Mouse (Mus musculus): ENCODE data around the gene Zfp773.
"Not testable (repeated sequence)": the region's sequence is repeated elsewhere in the genome, so short reads cannot be mapped to it uniquely, and the experiment has no call there.

Zfp773 gene

DNA sequence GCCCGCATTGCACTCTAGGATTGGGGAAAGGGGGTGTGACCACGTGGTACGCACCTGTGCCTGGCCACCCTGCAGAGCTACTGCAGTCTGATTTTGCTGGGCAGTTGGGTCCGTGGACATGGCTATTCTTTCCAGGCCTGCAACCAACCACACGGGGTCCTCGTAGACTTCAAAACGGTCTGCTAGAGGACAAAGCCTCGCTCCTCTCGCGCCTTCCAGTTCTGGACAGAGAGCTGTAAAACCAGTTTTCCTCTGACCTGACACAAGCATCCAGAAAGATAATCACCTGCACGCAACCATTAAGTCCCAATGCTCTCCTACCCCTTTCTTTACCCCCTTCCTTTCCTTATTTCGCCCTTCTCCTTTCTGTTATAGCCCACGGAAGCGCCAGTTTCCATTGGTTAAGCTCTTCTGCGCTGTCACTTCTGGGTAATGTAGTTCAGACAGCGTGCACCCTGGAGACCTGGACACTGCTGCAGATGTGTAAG is at the start of gene Zfp773:
Gene Zfp773, minus strand, starts transcription at position 377 of the 488 bp plus-strand sequence.
- DNase-seq: peak; percentile 83

DNA sequence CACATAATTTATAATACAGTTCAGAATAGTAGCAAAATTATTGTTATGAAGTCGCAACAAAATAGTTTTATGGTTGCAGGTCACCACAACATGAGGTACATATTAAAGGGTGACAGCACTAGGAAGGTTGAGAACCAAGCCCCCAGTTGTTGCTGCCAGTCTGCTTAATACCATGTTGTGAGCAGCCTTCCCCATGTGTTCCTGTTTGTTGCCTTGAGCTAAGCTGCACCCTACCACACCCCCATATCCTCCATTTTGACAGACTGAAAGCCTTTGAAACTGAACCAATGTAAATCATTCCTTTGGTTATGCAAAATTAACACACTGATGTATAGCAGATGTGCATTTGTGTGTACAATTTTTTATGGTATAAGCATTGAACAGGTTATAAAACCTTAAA is 49.3 kb upstream of the Zfp773 start:
- no peak for DNase-seq

DNA sequence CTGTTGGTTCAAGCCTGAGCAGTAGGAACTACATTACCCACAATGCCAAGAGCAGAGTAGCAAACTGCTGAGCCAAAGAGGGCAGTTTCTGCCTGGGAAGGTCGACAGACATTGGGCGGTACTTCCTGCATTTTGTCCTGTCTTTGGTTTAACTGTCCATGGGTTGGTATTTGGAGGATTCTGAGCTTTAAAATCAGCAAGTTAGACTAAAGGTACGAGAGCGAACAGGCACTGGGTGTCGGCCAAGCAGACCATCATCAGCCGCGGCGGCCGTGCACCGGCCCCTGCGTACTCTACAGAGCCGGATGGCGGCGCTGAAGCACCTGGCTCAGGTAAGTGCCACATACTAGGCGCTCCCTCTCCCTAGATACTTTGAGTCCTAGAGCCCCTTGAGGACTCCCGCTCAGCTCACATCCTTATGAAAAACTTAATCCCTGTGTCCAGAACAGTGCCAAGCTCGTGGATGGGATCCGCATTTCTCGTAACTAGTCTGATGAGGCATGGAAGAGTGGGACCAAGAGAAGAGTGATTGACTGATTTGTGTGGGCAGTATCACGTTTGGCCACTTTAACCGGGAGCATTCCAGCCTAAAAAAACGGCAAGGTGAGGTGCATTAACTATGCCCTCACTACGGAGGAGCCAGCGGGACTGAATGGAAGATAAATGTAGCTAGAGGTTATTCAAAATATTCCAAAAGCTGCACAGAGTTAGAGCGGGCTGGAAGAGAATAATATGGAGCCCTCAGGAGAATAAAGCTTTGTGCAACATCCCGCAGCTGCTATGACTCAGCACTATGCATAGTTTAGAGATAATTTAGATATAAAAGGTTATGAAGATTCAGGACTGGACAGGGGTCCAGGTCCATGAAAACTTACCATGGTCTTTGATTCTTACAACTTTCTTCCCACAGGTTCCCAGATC is 34.9 kb upstream of the Zfp773 start, which contains the start of gene Zfp418:
Gene Zfp418, plus strand, starts transcription at position 104 of the 921 bp plus-strand sequence.
- peak; percentile 77 for DNase-seq

DNA sequence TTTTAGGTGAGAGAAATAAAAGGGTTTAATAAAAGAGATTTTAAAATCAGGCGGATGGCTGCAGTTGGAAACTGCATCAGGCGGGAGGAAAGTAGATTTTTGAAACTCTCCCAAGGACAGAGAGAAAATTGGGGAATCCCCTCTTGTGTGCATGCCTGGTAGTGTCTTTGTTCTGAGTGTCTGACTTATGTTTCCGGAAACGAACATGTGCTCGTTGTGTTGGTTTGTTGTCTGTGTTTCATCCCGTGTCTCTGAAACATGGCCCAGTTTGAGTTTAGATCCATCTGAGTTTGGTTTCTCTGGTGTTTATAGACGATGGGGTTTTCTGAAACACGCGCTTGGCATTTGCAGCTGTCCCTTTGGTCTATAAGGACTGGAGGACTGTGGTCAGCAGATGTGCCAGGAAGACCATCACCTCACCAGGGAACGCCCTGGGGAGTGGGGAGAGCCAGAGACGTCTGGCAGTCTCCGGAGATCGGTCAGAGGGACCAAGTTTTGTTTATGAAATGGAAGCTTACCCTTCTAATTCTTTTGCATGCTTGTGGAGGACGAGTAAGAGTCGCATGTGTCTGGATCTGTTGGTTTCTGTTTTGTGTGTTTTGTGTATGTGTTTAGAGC is 9.5 kb upstream of the Zfp773 start:
- no peak for DNase-seq

GRCm38 (mm10) chr7:7144215-7144614 is 7.7 kb upstream of the Zfp773 start:
- DNase-seq: no peak

- DNase-seq: no peak
These were observed 3.8 kb downstream of the Zfp773 start for GRCm38 (mm10) chr7:7132751-7133150.

- not testable (repeated sequence) for DNase-seq
These were observed 5.9 kb downstream of the Zfp773 start for GRCm38 (mm10) chr7:7130491-7131124.

DNA sequence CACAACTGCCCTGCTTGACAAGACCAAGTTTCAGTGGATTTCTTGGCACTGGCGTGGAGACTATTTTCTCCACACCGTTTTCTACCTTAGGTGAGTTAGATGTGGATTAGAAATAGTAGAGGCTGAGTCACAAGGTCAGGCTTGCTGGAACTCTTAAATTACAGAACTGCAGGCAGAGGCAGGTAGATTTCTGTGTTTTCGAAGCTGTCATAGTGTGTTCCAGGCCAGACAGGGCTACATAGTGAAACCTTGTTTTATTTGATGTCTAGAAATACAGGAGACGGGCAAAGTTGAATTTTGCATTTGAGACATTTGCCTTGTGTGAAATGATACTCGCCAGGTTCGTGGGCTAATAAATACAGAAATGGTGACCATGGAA is 15.0 kb downstream of the Zfp773 start:
- no peak for DNase-seq

DNA sequence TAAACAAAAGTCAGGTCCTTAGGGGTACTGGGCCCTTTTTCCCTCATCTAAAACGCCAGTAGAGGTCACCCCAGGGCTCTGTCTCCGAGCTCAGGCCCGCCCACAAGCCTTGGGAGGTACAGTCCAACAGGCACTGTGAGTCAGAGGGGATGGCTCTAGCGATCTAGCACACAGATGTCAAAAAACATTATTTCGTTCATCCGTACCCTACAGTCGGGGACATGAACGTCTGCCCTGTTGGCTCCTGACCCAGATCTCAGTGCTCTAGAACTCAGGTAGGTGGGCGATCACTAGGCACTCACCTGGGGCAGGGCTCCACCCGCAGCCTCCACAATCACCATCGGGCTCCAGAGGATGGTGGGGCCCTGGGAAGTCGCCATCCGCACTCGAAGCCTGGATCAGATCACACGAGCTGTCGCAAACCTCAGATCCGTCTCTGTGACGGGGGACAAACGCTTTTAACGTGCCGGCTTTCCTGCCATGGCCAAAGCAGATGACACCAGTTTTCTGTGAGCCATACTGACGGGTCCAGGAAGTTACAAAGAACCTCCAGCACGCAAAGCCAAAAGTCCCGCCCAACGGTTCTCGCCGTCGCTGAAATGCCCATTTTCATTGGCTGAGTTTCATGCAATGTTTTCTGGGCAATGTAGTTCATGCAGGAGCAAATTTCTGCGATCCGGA is 15.5 kb downstream of the Zfp773 start, which contains the start of gene Zfp954:
Gene Zfp954, minus strand, starts transcription at position 568 of the 681 bp plus-strand sequence.
- peak; percentile 92 for DNase-seq

- no peak for DNase-seq
These were observed 18.1 kb downstream of the Zfp773 start for GRCm38 (mm10) chr7:7118441-7118840.

DNA sequence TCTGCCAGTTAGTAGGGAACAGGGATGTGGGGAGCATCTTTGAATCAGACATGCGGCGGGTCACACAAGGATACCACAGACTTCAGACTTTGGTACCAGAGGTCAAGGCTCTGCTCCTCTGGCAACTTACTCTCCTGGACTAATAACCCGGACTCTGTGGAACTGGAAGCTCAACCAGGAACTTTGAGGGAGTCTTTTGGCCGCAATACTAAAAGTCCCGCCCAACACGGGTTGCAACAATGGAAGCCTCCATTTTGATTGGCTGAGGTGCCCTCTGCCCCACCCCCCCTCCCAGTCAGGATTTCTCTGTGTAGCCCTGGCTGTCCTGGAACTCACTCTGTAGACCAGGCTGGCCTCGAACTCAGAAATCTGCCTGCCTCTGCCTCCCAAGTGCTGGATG is 28.1 kb downstream of the Zfp773 start:
- no peak for DNase-seq

All from retina, postnatal 1 day (tissue).